Mouse (Mus musculus): ENCODE data around the gene Cmc1. TPM values are rescaled to one million over a fixed set of nuclear protein-coding genes. Genes with fewer than 3 reads are reported as not detected.

Gene Cmc1
- total RNA-seq, 2 experiments from 2014 or later, result 12.0 to 13.0 TPM

- DNase-seq, result no peak
These were observed 120.5 kb downstream of the Cmc1 start for GRCm38 (mm10) chr9:118029490-118029889.

GRCm38 (mm10) chr9:118024966-118025365 is 125.0 kb downstream of the Cmc1 start:
- DNase-seq, result no peak

Other genes with a start within 250 kb of the Cmc1 start
- gene Azi2, start 109.7 kb downstream of the Cmc1 start, total RNA-seq (2021), result 10 to 100 TPM; 82.5 to 88.3 TPM

Data from layer of hippocampus, postnatal 36 days (tissue).